Mouse (Mus musculus) inflammation-experienced regulatory T-cells, adult 6 months (primary cell): Measurements from ENCODE around the gene Erf. TPM values are rescaled to one million over a fixed set of nuclear protein-coding genes. Genes with fewer than 3 reads are reported as not detected.
A peak's percentile ranks its signal among the peaks of the same experiment; 100 is the strongest.

Experiments
- ATAC-seq: one replicate; pipeline ENCODE4 v1.8.0; 2017
- polyA plus RNA-seq, 3 experiments: library from polyadenylated mRNA; unstranded; fragments of 100-300 nt; shearing (Covaris generic); gene quantifications; one replicate each; pipeline ENCODE4 v1.2.1; 2017

Gene Erf
- polyA plus RNA-seq, 3 experiments from 2014 or later: 0.34 to 0.70 (median 0.38) TPM

GRCm38 (mm10) chr7:25279861-25280791 lies 29.6 kb upstream of the Erf start:
- ATAC-seq: no peak

GRCm38 (mm10) chr7:25279076-25279860 lies 28.7 kb upstream of the Erf start:
- ATAC-seq: peak; percentile 16

DNA sequence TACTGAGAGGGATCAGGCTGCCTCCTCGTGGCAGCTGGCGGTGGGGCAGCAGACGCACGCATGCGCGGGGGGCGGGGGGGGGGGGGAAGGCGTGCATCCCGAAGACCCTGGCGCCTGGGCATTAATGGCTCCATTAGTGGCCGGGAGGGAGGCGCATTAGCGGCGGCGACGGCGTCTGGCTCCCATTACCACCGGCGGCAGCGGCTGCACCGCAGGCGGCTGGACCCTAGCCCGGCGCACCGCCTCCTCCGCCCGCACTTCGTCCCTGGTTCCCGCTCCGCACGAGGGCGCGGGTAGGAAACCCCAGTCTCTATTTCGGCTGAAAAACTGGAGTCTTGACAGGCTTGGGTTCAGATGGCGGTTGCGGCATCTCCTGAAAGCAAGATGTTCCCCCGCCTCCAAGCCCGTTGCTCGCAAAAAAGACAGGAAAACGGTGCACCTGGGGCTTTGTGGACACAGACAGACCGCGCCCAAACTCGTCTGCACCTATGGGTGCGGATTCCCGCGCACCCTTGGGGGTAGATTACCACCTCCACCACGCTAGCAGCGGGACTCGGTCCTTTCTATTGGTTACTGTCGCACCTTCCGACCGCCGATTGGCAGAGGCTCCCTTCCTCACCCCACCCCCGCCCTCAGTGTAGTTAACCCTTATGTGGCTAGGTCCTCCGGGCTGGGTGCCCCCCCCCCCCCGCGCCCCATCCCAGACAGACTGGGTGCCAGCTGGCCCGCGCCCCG lies 27.9 kb upstream of the Erf start:
- ATAC-seq: peak; percentile 71

DNA sequence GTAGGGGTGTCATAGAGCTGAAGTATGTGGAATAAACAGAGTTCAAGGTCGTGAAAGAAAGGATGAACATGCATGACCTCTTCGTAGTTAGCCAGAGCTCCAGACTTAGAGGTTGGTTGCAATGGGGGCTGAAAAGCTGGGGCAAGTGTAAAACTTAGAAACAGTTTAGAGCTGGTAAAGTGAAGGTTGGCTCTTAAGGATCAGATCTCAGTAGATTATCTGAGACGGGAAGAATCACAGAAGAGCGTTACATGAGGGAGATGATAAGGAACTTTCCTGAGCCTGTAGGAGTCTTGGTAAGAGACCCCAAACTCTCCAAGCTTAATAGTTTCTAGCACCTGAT lies 27.4 kb upstream of the Erf start:
- no peak for ATAC-seq

DNA sequence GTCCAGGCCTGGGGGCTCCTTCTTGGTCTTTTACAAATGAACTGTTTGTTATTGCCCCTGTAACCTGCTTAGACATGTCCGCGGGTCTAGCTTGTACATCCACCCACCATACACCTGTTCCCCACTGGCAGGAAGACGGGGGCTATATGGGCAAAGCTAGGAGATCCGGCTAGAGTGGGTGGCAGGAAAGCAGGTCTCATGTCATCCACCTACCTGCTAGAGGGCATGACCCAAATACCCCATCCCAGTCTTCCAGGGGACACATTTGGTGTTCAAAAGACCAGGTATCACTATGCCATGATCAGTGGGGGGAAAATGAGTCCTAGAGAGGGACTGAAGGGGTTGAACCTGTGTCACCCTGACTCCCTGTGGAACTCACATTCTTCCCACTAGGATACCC lies 26.8 kb upstream of the Erf start:
- no peak for ATAC-seq

- ATAC-seq: no peak
Observed at GRCm38 (mm10) chr7:25275555-25276298, 25.2 kb upstream of the Erf start.

GRCm38 (mm10) chr7:25274996-25275395 lies 24.4 kb upstream of the Erf start:
- no peak for ATAC-seq

DNA sequence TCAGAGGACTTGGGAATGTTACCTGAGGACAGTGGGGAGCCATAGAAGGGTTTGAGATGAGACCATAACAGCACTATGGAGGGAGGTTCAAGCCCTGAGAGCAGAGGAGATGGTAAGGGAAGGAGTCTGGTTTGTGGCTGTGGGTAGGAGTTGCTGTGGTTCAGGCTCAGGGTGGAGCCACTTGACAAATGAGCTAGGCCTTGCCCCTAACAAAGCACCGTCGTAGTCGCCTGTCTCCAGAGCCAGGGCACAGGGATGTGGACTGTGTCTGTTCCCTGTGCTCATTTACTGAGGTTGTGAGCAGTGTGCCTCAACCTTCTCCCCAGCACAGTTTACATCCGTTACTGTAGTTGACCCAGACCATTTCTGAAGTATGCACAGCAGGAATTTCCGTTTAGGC lies 24.0 kb upstream of the Erf start:
- peak; percentile 42 for ATAC-seq

DNA sequence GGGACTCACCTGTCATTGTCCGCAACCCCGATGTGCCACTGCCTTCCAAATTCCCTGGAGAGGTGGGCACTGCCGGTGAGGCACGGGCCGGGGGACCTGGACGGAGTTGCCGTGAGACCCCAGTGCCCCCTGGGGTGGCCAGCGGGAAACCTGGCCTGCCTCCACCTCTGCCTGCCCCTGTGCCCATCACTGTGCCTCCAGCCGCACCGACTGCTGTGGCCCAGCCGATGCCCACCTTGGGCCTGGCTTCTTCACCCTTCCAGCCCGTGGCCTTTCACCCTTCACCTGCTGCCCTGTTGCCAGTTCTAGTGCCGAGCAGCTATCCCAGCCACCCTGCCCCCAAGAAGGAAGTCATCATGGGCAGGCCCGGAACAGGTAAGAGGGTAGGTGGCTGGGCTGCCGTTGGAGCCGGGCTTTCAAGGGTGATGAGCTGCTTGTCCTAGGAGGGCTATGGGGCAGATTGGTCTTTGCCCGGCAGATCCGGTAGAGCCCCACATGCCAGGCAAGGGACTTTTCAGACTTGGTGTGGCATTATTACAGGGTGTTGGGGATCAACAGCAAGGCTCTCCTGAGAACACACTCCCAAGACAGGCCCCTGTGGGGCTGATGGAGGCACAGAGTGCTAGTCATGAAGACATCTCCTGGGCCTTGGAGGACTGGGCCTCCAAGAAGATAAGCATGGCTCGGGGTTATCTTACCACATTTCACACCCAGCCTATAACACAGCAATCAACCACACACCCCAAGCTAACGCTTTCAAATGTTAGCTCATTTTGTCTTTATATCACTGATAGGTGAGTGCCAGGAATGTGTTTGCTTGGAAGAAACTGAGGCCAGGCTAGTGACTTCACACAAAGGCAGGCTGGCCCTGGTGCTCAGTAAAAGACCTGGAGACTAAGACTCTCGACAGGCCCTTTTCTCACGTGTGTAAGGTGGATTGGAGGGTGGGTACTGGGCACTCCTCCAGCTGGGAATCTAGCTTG lies 23.0 kb upstream of the Erf start:
- ATAC-seq: no peak

DNA sequence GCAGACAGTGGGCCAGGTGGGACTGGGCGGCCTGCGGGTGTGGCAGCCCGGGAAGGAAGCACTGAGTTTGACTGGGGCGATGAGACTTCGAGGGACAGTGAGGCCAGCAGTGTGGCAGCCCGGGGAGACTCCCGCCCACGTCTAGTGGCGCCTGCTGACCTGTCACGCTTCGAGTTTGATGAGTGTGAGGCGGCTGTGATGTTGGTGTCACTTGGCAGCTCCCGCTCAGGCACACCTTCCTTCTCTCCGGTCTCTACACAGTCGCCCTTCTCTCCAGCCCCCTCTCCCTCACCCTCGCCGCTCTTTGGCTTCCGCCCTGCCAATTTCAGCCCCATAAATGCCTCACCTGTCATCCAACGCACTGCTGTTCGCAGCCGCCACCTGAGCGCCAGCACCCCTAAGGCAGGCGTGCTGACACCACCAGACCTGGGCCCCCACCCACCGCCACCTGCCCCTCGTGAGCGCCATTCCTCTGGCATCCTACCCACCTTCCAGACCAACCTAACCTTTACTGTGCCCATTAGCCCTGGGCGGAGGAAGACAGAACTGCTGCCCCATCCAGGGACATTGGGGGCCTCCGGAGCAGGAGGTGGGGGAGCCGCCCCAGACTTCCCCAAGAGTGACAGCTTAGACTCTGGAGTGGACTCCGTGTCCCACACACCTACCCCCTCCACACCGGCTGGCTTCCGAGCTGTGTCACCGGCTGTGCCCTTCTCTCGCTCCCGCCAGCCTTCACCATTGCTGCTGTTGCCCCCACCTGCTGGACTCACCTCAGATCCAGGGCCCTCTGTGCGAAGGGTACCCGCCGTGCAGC lies 22.1 kb upstream of the Erf start:
- ATAC-seq: no peak

DNA sequence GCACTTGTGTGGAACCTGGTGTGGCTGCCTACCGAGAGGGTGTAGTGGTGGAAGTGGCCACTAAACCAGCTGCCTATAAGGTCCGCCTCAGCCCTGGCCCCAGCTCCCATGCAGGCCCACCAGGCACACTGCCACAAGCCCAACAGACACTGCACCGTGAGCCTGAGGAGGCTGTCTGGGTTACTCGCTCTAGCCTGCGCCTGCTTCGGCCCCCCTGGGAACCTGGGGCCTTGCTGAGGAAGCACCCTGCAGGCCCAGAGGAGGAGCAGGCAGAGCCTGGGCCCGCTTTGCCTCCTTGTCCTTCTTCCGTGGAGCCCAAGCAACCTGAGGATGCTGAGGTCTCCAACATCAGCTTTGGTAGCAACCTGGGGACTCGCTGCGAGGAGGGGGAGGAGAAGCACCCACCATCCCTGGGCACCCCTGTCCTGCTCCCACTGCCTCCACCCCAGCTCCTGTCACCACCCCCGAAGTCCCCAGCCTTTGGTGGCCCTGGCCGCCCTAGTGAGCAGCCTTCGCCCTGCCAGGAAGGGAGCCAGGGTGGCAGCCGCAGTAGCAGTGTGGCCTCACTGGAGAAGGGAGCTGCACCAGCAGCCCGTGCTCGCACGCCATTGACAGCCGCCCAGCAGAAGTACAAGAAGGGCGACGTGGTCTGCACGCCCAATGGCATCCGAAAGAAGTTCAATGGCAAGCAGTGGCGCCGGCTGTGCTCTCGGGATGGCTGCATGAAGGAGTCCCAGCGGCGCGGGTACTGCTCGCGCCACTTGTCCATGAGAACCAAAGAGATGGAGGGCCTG lies 21.3 kb upstream of the Erf start:
- no peak for ATAC-seq

DNA sequence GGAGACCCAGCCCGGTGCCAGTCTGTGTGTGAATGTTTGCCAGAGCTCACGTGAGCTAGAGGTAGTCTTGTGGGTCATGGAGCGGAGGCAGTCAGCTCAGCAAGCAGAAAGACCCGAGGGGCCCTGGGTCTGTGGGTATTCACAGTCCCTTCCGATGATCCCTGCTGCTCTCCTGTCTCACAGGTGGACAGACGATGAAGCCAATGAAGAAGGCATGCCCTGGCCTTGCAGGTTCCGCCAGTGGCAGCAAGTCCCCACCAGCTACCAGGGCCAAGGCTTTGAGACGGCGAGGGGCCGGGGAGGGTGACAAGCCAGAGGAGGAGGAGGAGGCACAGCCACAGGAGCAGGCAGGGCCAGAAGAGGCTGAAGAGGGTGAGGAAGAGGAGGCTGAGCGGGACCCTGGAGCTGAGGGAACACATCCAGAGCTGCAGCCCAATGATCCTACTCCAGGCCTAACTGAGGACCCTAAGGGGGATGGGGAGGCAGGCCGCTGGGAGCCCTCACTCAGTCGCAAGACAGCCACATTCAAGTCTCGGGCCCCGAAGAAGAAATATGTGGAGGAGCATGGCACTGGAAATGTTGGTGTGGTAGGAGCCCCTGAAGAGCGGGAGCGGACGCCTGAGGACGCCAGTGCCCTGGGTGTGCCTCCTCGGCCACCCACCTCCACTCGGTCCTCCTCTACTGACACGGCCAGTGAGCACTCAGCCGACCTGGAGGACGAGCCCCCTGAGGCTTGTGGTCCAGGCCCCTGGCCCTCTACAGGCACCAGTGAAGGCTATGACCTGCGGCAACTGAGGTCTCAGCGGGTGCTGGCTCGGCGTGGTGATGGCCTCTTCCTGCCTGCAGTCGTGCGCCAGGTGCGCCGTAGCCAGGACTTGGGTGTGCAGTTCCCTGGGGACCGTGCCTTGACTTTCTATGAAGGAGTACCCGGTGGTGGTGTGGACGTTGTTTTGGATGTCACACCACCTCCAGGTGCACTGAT lies 20.4 kb upstream of the Erf start:
- no peak for ATAC-seq

DNA sequence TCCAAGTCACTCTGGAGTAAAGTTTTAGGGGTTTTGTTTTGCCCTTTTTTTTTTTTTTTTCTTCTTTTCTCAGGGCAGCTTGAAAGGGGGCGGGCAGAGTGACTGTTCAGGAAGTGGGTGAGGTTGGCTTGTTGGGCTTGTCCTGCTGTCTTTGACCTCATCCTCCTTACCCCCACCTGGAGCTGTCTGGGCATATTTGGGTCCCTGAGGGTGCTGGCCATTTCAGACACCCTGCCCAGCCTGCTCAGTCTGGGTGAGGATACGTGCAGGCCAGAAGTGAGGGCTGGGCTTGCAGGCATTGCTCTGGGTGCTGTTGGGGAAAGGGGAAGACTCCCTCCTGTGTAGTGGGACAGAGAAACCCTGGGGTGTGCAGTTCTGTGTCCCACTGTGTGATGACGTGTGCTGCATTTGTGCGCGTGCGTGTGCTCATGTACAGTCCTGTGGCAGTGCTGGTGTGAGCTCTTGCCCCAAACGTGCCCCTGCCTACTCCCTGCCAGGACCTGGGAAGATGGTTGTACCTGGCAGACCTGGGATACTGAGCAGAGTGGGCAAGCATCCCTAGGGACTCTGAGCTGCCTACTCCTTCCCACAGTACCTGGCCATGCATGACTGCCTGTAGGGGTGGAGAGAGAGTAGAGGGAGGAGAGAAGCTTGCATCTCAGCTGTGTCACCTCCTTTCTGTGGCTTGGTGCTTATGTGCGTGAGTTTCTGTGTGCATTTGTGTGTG lies 19.1 kb upstream of the Erf start:
- no peak for ATAC-seq

GRCm38 (mm10) chr7:25269029-25269428 lies 18.5 kb upstream of the Erf start:
- ATAC-seq: no peak

- no peak for ATAC-seq
Observed at GRCm38 (mm10) chr7:25268588-25268987, 18.0 kb upstream of the Erf start.

- ATAC-seq: peak; percentile 82
Observed at GRCm38 (mm10) chr7:25267751-25268463, 17.3 kb upstream of the Erf start.

- peak; percentile 69 for ATAC-seq
Observed at GRCm38 (mm10) chr7:25267301-25267750, 16.8 kb upstream of the Erf start, which contains the start of gene Cic. TSS of gene Cic (plus strand) at chr7:25267704.
